Mouse (Mus musculus) midbrain, embryonic 15.5 days (tissue): ENCODE measurements around the gene Uspl1. TPM values are rescaled to one million over a fixed set of nuclear protein-coding genes. Genes with fewer than 3 reads are reported as not detected.

Source experiments
- microRNA-seq: library from miRNA; unstranded; fragments of <30 nt; microRNA quantifications from one replicate; pipeline ENCODE4, GENCODE M21; 2016
- polyA plus RNA-seq: library from polyadenylated mRNA; unstranded; fragments of >200 nt; fragmentation: Nextera tagmentation; extraction: Ambion mirVana; gene quantifications from 2 replicates; pipeline ENCODE4 v1.2.1, GENCODE M21; 2015

Gene Uspl1
- polyA plus RNA-seq, 1 experiment from 2014 or later: 56.1 TPM

Small RNAs within 50 kb of the gene (microRNA-seq; reads per million reads assigned to microRNA genes)
- not detected for gene Gm24105

Other genes starting within 250 kb of the Uspl1 start
- 6.5 and 8.6 TPM in 2 replicates for gene Gm42791, start 189.2 kb upstream of the Uspl1 start, polyA plus RNA-seq
- gene Hmgb1, start 139 bp downstream of the Uspl1 start, polyA plus RNA-seq: 690 and 713 TPM in 2 replicates
- gene Alox5ap, start 80.4 kb downstream of the Uspl1 start, polyA plus RNA-seq: 10.0 and 11.1 TPM in 2 replicates
- gene Medag, start 227.4 kb downstream of the Uspl1 start, polyA plus RNA-seq: 2.6 and 2.7 TPM in 2 replicates